Mouse (Mus musculus) myocyte (in vitro differentiated cells): Measurements from ENCODE around the gene Tmem88. TPM values are rescaled to one million over a fixed set of nuclear protein-coding genes. Genes with fewer than 3 reads are reported as not detected.
A peak's percentile ranks its signal among the peaks of the same experiment; 100 is the strongest.
"Not testable (repeated sequence)": the region's sequence is repeated elsewhere in the genome, so short reads cannot be mapped to it uniquely, and the experiment has no call there.

Experiments used
- H3K27me3 ChIP-seq: one replicate; pipeline ENCODE4 v1.6.1; 2011; ENCODE audit not compliant: control insufficient read depth, insufficient read depth, insufficient read length
- H3K36me3 ChIP-seq: one replicate; pipeline ENCODE4 v1.6.1; 2011; ENCODE audit not compliant: control insufficient read depth, insufficient read depth
- H3K4me2 ChIP-seq: one replicate; pipeline ENCODE4 v1.6.1; 2011; ENCODE audit warnings: low read depth, control low read depth
- H3K4me3 ChIP-seq: one replicate; pipeline ENCODE4 v1.5.1; 2011; ENCODE audit warnings: mild to moderate bottlenecking, control low read depth, moderate library complexity
- H3K79me2 ChIP-seq: one replicate; pipeline ENCODE4 v1.6.1; 2011; ENCODE audit not compliant: control insufficient read depth, insufficient read depth
- H3ac ChIP-seq: one replicate; pipeline ENCODE4 v1.6.1; 2011; ENCODE audit not compliant: control insufficient read depth, insufficient read length
- CEBPB ChIP-seq: IDR thresholded peaks from 2 replicates; pipeline ENCODE4 v1.6.1; 2011; ENCODE audit warnings: mild to moderate bottlenecking, moderate library complexity; ENCODE audit not compliant: poor library complexity, insufficient read depth, severe bottlenecking
- E2F4 ChIP-seq: IDR thresholded peaks from one replicate; pipeline ENCODE4 v1.6.1; 2011; ENCODE audit warnings: mild to moderate bottlenecking, control low read depth, moderate library complexity; ENCODE audit not compliant: insufficient read depth
- MAX ChIP-seq: IDR thresholded peaks from one replicate; pipeline ENCODE4 v1.6.1; 2011; ENCODE audit warnings: low read depth, mild to moderate bottlenecking, control low read depth
- MYOD1 ChIP-seq, 3 experiments: IDR thresholded peaks; one replicate each; pipeline ENCODE4 v1.6.1; 2011; ENCODE audit warnings: control low read depth in 2 of 3, low read depth in 2 of 3, mild to moderate bottlenecking in 2 of 3, moderate library complexity in 1 of 3; ENCODE audit not compliant: insufficient read length in 2 of 3, control insufficient read depth in 1 of 3
- MYOG ChIP-seq, 3 experiments: IDR thresholded peaks; one replicate each; pipeline ENCODE4 v1.6.1; 2011; ENCODE audit warnings: control low read depth in 2 of 3, low read depth in 2 of 3, mild to moderate bottlenecking in 2 of 3; ENCODE audit not compliant: insufficient read length in 2 of 3, control insufficient read depth in 1 of 3, insufficient read depth in 1 of 3
- POLR2A ChIP-seq: IDR thresholded peaks from one replicate; pipeline ENCODE4 v1.6.1; 2011; ENCODE audit warnings: low read depth, mild to moderate bottlenecking, control low read depth, moderate library complexity; ENCODE audit not compliant: insufficient read length
- POLR2AphosphoS2 ChIP-seq: IDR thresholded peaks from one replicate; pipeline ENCODE4 v1.6.1; 2011; ENCODE audit warnings: low read depth, control low read depth; ENCODE audit not compliant: insufficient read length
- REST ChIP-seq: IDR thresholded peaks from one replicate; pipeline ENCODE4 v1.6.1; 2011; ENCODE audit warnings: mild to moderate bottlenecking, control low read depth, moderate library complexity; ENCODE audit not compliant: insufficient read depth, insufficient read length
- SRF ChIP-seq: IDR thresholded peaks from one replicate; pipeline ENCODE4 v1.6.1; 2011; ENCODE audit warnings: low read depth; ENCODE audit not compliant: control insufficient read depth, insufficient read length
- TCF12 ChIP-seq: IDR thresholded peaks from one replicate; pipeline ENCODE4 v1.6.1; 2011; ENCODE audit warnings: mild to moderate bottlenecking, control low read depth; ENCODE audit not compliant: poor library complexity, insufficient read depth, severe bottlenecking
- TCF3 ChIP-seq: IDR thresholded peaks from one replicate; pipeline ENCODE4 v1.6.1; 2011; ENCODE audit warnings: low read depth, control low read depth; ENCODE audit not compliant: insufficient read length
- USF1 ChIP-seq: IDR thresholded peaks from one replicate; pipeline ENCODE4 v1.6.1; 2011; ENCODE audit warnings: low read depth, mild to moderate bottlenecking, control low read depth, moderate library complexity
- polyA plus RNA-seq: library from polyadenylated mRNA; unstranded; fragments of >200 nt; fragmentation: generic; extraction: Trizol; gene quantifications from one replicate; pipeline ENCODE4 v1.2.1, GENCODE M21; 2012; ENCODE audit warnings: missing spikeins

Gene Tmem88
- polyA plus RNA-seq, 1 experiment = 0.16 TPM

- no peaks in the 10 kb centered on the region for H3K27me3 ChIP-seq
- H3K79me2 ChIP-seq = peaks cover 14% of the 10 kb centered on the region
- H3K4me2 ChIP-seq = no peak overlapping the region
- TF ChIP-seq POLR2AphosphoS2 (no peak), MYOG (IDR thresholded peaks at IDR 0.05; ENCODE audit: control insufficient read depth in 1 of 3, insufficient read depth in 1 of 3, insufficient read length in 2 of 3, low read depth in 2 of 3) (no peak), SRF (no peak), E2F4 (no peak)
- no peak overlapping the region for H3K4me3 ChIP-seq
- no peak overlapping the region for H3ac ChIP-seq
- H3K36me3 ChIP-seq = peaks cover 43% of the 10 kb centered on the region
Observed at GRCm38 (mm10) chr11:69398486-69399200, 609 bp upstream of the Tmem88 start.

DNA sequence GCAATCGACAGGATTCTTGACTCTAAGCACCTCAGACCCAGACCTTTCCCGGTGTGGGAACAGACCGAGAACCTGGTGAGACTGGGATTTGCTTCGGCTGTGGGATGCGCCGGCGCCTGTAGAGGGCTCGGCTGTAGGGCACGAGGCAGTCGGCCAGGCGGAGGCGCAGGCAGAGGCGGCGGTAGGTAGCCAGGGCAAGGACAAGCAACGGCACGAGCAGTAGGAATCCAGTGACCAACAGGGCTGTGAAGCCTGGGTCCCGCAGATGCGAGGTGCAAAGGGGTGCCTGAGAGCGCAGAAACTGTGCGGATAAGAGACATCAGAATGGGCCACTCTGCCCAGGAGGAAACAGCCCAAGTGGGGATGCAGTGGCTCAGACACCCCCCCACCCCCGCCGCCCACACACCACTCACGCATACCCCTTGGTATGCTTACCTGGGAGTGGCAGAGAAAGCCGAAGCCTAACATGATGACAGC lies 415 bp downstream of the Tmem88 start:
- no peak overlapping the region for H3K4me3 ChIP-seq
- TF ChIP-seq POLR2A (no peak), TCF12 (no peak), MAX (no peak), USF1 (no peak), CEBPB (no peak), POLR2AphosphoS2 (no peak), REST (no peak), E2F4 (no peak), TCF3 (no peak), MYOD1 (IDR thresholded peaks at IDR 0.05; ENCODE audit: control insufficient read depth in 1 of 3, insufficient read length in 2 of 3, low read depth in 2 of 3) (no peak), MYOG (IDR thresholded peaks at IDR 0.05; ENCODE audit: control insufficient read depth in 1 of 3, insufficient read depth in 1 of 3, insufficient read length in 2 of 3, low read depth in 2 of 3) (no peak), SRF (no peak)
- H3K4me2 ChIP-seq = no peak overlapping the region
- peaks cover 33% of the 10 kb centered on the region for H3K36me3 ChIP-seq
- no peaks in the 10 kb centered on the region for H3K27me3 ChIP-seq
- H3K79me2 ChIP-seq = peaks cover 15% of the 10 kb centered on the region
- H3ac ChIP-seq = no peak overlapping the region

- peaks cover 26% of the 10 kb centered on the region for H3K36me3 ChIP-seq
- H3K27me3 ChIP-seq = no peaks in the 10 kb centered on the region
- H3K4me3 ChIP-seq = peak overlapping the region; percentile 81
- no peak overlapping the region for H3ac ChIP-seq
- peak overlapping the region; percentile 95 for H3K4me2 ChIP-seq
- TF ChIP-seq POLR2AphosphoS2 (peak; percentile 34), USF1 (no peak), CEBPB (no peak), REST (no peak)
- peaks cover 15% of the 10 kb centered on the region for H3K79me2 ChIP-seq
Observed at GRCm38 (mm10) chr11:69396772-69397171, 1.3 kb downstream of the Tmem88 start.

DNA sequence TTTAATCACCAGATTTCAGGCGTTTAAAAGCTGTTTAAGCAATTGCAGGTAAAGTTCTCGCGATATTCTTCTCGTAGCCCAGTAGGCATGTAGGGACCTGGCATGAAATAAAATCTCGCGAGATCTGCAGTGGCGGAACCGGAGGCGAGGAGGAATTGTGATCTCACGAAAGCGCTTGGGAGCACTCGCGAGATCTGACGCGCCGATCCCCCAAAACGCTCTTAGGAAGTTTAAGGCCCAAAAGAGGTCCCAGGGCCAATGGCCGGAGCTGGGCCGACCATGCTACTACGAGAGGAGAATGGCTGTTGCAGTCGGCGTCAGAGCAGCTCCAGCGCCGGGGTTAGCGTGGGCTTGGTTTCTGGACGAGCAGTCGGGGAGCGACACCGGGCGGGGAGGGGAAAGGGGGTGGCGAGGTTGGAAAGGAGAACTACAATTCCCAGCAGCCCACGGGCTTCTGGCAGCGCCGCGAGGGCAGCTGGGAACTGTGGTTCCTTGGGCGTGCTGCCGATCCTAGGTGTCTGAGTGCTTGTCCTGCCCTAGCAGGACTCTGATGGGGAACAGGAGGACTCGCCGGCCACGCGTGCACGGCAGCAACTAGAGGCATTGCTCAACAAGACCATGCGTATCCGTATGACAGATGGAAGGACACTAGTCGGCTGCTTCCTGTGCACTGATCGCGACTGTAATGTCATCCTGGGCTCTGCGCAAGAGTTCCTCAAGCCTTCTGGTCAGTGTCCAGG lies 2.2 kb downstream of the Tmem88 start:
- H3K4me3 ChIP-seq = peak overlapping the region; percentile 81
- H3ac ChIP-seq = peak overlapping the region; percentile 85
- peak overlapping the region; percentile 95 for H3K4me2 ChIP-seq
- H3K27me3 ChIP-seq = no peaks in the 10 kb centered on the region
- H3K36me3 ChIP-seq = peaks cover 17% of the 10 kb centered on the region
- peak; percentile 77 for TF ChIP-seq POLR2A
- TF ChIP-seq TCF3 = no peak
- peak; percentile 97 for TF ChIP-seq POLR2AphosphoS2
- no peak for TF ChIP-seq CEBPB
- TF ChIP-seq MAX = no peak
- no peak for TF ChIP-seq E2F4
- TF ChIP-seq MYOD1 (IDR thresholded peaks at IDR 0.05; ENCODE audit: control insufficient read depth in 1 of 3, insufficient read length in 2 of 3, low read depth in 2 of 3) = peak in 1 of 3 experiments; percentile 16
- TF ChIP-seq USF1 = no peak
- peak in 1 of 3 experiments; percentile 9 for TF ChIP-seq MYOG (IDR thresholded peaks at IDR 0.05; ENCODE audit: control insufficient read depth in 1 of 3, insufficient read depth in 1 of 3, insufficient read length in 2 of 3, low read depth in 2 of 3)
- TF ChIP-seq SRF = no peak
- TF ChIP-seq TCF12 = no peak
- no peak for TF ChIP-seq REST
- peaks cover 15% of the 10 kb centered on the region for H3K79me2 ChIP-seq

DNA sequence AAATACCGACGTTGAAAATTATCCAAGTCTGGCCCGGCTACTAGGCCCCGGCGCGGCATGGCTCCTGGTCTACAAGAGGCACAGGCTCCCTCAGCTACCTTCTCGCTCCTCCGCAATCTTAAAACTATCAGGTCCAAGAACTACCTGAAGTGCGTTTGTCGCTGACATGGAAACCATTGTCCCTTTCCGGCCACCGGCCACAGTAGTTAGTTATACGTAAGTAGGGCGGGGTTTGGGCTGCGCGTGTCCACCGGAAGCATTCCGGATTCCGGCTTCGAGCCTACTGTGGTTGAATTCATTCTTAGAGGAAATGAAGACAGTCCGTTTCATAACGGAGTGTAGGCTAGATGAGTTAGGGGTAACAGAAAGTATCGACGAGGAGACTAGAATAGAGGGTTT lies 2.8 kb downstream of the Tmem88 start, which contains the start of the genes Naa38 and Cyb5d1:
Naa38 (plus strand) TSS at position 253 of the 399 bp plus-strand sequence.
Cyb5d1 (minus strand) TSS at position 397 of the 399 bp plus-strand sequence.
- Histone ChIP-seq H3K4me2 (peak within 1 kb of the TSS; percentile 95), H3K4me3 (peak within 1 kb of the TSS; percentile 81), H3K79me2 (peaks cover 15% of the 10 kb centered on the region), H3ac (peak within 1 kb of the TSS; percentile 85), H3K36me3 (peaks cover 11% of the 10 kb centered on the region)
- peak; percentile 13 for TF ChIP-seq USF1
- not testable (repeated sequence) for H3K27me3 ChIP-seq

DNA sequence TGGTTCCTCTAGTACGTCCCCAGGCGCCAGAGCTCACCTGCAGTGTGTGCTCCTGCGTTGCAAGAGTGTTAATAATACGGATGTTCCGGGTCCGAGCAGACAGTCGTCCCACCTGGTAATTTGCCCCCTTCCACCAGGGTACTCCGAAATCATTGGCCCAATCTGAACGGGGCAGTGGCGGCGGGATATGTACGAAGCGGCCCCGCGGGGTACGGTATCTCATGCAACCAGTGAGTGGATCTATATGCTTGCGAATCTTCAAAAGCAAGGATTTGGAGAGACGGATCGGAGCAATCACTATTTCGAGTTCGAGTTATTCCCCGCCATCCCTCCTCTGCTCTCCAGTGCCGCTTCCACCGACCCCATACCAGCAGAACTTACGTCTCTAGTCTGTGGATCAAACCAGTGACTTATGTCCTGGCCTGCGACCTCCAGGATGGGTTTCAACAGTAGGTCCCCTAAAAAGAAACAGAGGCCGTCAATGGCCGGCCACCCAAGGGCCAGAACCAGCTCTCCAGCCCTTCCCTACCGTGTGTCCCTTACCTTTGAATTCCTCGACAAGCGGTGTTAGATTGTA lies 3.4 kb downstream of the Tmem88 start:
- not testable (repeated sequence) for H3K36me3 ChIP-seq, H3K27me3 ChIP-seq
- peak overlapping the region; percentile 81 for H3K4me3 ChIP-seq
- peaks cover 15% of the 10 kb centered on the region for H3K79me2 ChIP-seq
- H3ac ChIP-seq = peak overlapping the region; percentile 85
- H3K4me2 ChIP-seq = peak overlapping the region; percentile 76
